Mouse (Mus musculus) hematopoietic stem cell, adult 5-6 weeks (primary cell): ENCODE measurements at regions not wholly inside any gene's neighbourhood (a gene's known extent, or its start where the extent isn't known, plus 50 kb on each side); places are given as distances from the start of the nearest gene placed in this dataset.
A peak's percentile ranks its signal among the peaks of the same experiment; 100 is the strongest.

Experiments
- ATAC-seq, 2 experiments: fragments of 125-278 bp in 1 of 2; replicated peaks in 1 of 2; 2 replicates each; pipeline ENCODE4 v1.8.0; 2016 to 2017; ENCODE audit warnings: inconsistent platforms in 2 of 2, mild to moderate bottlenecking in 2 of 2, moderate number of reproducible peaks in 2 of 2, low read depth in 1 of 2, moderate TSS enrichment in 1 of 2; ENCODE audit not compliant: low FRiP score in 2 of 2, poor library complexity in 2 of 2, severe bottlenecking in 2 of 2, insufficient read depth in 1 of 2, low TSS enrichment in 1 of 2

- ATAC-seq: no peak
Observed at GRCm38 (mm10) chr10:68909018-68909417, 185.6 kb downstream of the Tmem26 start.

- peak in 1 of 2 experiments; percentile 29; a peak in 1 of 4 replicates for ATAC-seq
Observed at GRCm38 (mm10) chr10:68916147-68916546, 192.7 kb downstream of the Tmem26 start.

GRCm38 (mm10) chr10:68935843-68936242, 212.4 kb downstream of the Tmem26 start:
- ATAC-seq: no peak

- peak; percentile 62 to 86 for ATAC-seq
Observed at GRCm38 (mm10) chr10:68943239-68943638, 208.0 kb upstream of the Rhobtb1 start.

- ATAC-seq: no peak
Observed at GRCm38 (mm10) chr10:68956539-68956938, 194.7 kb upstream of the Rhobtb1 start.

- no peak for ATAC-seq
Observed at GRCm38 (mm10) chr10:68961376-68961775, 189.9 kb upstream of the Rhobtb1 start.

- ATAC-seq: no peak
Observed at GRCm38 (mm10) chr10:68963090-68963489, 188.1 kb upstream of the Rhobtb1 start.

- no peak for ATAC-seq
Observed at GRCm38 (mm10) chr10:68965271-68965670, 186.0 kb upstream of the Rhobtb1 start.

- ATAC-seq: no peak
Observed at GRCm38 (mm10) chr10:68967976-68968968, 183.0 kb upstream of the Rhobtb1 start.

- peak in 1 of 2 experiments; percentile 65; a peak in 2 of 4 replicates for ATAC-seq
Observed at GRCm38 (mm10) chr10:68970521-68970920, 180.7 kb upstream of the Rhobtb1 start.

- no peak for ATAC-seq
Observed at GRCm38 (mm10) chr10:68974771-68975170, 176.5 kb upstream of the Rhobtb1 start.

- no peak for ATAC-seq
Observed at GRCm38 (mm10) chr10:68976443-68977025, 174.7 kb upstream of the Rhobtb1 start.

GRCm38 (mm10) chr10:68978115-68978514, 173.1 kb upstream of the Rhobtb1 start:
- peak; percentile 42 to 60; a peak in 1 of 4 replicates for ATAC-seq

- ATAC-seq: no peak
Observed at GRCm38 (mm10) chr10:68979949-68980348, 171.3 kb upstream of the Rhobtb1 start.

GRCm38 (mm10) chr10:68982288-68982687, 168.9 kb upstream of the Rhobtb1 start:
- ATAC-seq: no peak

- ATAC-seq: no peak
Observed at GRCm38 (mm10) chr10:68990584-68990983, 160.7 kb upstream of the Rhobtb1 start.

- no peak for ATAC-seq
Observed at GRCm38 (mm10) chr10:68999610-69000009, 151.6 kb upstream of the Rhobtb1 start.

GRCm38 (mm10) chr10:69001654-69002435, 149.4 kb upstream of the Rhobtb1 start:
- ATAC-seq: no peak
